Mouse (Mus musculus) ovary, postnatal 36 days (tissue): ENCODE measurements around the gene Chst8.

Experiments
- DNase-seq: peaks from one replicate; pipeline ENCODE4 v3.0.0; 2022; ENCODE audit warnings: low spot score, mixed read lengths

The Chst8 gene

DNA sequence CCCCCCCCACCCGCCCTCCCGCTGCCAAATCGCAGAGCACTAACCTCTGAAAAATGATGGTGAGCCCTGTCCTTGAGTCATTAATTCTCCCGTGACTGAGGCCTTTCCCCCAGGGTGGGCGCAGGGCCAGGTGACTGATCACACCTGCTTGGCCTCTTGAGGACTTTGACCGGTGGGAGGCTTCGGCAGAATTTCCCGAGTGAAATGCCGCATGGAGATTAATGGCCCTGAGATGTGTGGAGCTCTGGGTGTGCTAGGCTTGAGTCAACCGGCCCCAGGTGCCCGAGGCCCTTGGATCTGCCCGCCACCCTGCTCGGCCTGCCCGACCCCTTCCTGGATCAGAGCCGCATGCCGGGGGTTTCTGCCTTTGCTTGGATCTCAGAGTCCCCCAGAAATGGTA lies 144.6 kb downstream of the Chst8 start:
- no peak for DNase-seq

DNA sequence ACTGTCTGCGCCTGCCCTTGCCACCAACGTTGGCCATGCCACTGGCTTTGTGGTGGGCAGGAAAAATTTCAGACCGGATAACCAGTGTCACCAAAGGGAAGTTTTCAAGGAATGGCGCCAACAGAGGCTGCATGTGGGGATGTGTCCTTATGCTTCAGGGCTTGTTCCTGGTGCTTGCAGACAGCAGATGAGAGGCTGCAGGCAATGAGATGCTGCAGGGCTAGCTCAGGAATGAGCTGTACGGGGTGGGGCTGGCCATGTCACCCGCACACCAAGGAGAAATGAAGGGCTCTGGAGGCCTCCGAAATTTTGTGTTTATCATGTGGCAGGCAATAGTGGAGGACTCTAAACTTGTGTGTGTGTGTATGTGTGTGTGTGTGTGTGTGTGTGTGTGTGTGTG lies 149.4 kb downstream of the Chst8 start:
- DNase-seq, result no peak

DNA sequence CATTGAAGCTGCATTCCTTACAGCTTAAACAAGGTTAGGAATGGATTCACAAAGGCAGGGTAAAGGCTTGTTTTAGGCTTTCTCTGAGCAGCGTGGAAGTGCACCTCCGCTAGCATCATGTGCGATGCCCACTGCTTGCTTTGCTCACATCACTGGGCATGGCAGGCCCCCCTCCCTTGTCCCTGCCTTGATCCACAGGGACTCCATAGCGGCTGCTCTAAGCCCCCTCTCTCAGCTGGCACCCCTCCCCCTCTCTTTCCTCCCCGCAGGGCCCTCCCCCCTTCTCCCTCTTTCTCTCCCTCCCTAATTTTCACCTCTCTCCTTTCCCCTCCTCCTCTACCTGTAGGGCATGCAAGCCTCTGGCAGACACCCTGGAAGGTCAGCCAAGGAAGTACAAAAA lies 150.3 kb downstream of the Chst8 start:
- no peak for DNase-seq

DNA sequence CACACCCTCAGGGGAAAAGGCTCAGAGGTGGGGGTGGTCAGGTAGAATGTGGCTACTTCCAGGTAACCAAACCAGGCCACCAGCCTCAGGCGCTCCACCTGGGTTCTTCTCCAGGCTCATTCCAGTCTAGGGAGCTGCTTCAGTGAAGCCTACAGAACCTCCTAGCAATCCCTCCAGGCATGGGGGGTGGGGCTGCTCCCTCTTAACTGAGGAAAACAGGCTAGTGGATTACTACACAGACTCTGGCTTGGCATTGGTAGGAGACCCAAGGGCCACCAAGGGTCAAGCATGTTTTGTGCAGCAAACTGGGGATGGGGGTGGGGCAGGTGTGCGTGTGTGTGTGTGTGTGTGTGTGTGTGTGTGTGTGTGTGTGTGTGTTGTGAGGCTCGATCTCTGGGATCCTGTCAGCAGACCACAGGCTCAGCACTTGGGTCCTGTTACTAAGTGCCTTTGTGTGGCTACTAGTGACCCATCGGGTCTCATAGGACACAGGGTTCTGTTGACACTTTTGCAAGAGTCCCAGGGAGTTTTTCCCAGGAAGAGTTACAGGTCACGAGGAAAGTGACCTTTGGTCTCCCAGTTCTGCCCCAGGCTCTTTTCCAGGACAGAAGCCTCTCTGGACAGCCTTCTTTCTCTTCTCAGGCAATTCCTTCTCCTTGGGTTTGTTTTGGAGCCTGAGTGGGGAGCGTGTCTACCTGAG lies 153.0 kb downstream of the Chst8 start:
- no peak for DNase-seq

DNA sequence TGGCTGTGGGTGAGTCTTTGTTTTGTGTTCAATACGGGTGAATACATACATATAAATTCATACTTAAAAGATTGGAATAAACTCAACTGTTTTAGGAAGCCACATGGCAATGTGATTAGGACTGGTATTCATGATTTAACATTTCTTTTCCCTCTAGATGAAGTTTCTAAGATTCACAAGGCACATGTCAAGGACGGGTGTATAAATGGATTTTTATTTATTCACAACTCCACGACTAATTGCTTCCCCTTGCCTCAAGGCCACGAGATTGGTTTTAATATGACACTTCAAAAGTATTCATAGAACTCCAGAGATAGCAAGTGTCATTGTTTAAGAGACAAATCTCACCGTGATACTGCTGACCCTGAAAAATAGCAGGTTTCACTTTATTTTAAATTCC lies 155.9 kb downstream of the Chst8 start, which contains the start of gene Kctd15:
TSS of gene Kctd15 (minus strand) at position 101 of the 400 bp plus-strand sequence.
- DNase-seq, result no peak

DNA sequence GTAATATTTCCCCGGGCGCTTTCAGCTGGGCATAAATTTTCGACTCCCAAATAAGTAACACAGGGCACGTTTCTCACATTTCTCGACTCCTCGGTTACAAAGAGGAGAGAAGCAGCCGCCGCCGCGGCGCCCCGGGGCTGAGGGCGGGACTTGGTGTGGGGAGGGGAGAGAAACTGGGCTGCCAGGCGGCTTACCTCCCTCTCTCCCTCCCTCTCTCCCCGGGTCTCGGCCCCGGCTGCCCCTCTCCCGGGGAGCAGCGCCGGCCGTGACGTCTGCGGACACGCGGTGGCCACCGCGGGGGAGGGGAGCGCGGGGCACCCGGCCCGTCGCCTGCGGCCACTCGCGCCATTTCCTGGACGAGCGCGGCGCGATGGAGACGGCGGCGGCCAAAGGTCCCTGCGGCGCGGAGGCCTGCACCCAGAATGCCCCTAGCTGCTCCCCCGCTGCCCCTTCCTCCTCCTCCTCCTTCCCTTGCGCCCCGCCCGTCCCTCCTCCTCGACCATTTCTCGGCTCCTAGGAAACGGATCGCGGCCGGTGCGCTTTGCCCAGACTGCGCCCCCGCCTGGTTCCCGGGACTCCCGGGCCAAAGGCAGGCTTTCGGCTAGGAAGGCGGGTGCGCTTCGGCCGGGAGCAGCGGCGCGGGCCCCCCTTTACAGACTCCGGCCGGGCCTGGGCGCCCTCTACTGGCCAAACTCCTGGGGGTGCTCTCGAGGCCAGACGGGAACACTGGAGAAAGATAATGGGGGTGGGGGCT lies 157.2 kb downstream of the Chst8 start:
- DNase-seq, result peak; percentile 92

DNA sequence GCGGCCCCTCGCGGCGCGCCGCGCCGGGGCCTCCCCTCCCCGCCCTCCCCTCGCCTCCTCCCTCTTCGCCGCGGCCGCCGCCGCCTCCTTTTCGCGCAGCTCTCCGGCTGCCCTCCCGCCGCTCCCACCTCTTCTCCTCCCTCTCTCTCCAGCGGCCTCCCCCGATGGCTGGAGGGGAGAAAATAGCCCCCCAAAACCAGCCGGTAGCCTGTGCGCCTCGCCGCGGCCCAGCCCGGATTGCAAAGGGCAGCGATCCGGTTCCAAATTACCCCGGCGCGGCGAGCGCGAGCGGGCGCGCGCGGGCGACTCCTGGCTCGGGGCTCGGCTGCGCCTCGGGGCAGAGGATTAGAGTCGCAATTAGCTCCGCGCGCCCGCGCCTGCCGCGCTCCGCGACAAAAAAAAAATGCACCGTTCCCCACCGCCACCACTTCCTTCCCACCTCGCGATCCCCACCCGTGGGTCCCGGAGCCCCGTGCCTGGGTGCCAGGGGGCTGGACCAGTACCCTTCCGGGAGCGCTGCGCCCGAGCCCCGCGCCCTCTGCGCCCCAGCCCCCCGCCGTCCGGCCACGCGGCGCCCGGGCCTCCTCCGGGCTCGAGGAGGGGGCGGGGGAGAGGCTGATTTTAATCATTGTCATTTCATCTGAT lies 157.9 kb downstream of the Chst8 start:
- peak; percentile 65 for DNase-seq

DNA sequence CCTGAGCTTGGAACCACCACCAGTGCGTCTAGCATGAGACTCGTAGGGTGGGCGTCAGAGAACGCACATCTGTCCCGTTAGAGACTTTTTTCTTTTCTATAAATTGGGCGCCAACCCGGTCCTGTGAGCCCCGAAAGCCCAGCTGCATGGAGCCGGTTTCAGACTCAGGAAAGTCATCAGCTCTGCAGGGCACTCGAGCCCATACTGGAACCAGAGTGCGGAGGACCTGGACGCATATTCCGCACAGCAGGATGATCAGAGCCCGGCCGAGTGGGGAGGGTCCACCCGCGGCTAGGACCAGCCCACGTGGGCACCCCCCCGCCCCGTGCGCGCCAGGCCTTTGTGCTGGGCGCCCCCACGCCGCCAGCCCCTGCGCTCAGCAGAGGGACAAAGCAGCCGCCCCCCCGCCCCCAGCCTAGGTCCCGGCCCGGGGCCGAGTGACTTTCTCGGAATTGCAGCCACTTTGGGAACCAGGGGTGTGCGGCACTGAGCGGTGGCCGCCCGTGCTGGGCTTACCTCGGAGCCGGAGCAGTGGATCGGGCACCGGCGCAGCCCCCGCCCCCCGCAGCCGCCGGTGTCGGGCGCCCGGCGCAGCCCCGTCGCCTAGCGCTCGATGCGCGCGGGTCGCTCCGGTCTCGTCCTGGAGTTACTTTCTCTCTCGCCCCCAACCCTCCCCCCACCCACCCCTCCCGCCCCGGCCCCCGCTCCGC lies 158.6 kb downstream of the Chst8 start:
- peak; percentile 50 for DNase-seq

DNA sequence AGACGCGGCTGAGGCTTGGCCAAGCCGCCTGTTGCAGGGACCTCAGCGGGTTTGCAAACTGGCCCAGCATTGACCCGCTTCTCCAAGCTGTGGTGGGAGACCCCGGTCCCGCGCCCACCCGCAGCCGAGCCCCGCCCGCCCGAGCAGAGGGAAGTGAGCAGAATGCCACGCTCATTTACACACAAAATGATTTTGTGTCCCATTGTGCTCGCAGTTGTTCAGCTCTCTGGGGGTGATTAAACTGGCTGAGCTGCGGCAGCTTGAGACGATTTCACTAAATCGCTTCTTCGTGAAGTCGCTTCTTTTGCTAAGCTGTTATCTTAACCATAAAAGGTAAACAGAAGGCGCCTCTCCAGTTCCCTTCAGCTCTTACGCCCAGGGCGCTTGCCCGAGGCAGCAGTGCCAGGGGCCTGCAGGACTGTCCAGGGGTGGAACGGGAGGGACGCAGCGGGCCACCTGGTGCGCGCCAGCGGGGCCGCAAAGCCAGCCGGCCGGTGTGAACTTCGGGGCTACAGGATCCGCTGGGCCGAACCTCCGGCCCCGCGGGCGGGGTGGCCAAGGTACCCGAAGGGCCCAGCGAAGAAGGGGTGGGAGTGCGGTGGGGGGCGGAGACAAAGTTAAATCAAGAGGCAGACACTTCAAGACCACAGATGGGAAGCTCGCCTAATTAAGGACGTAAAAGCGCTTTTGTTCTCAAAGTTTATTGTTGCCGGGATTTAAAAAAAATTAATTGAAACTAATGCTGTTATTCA lies 159.6 kb downstream of the Chst8 start:
- DNase-seq, result peak; percentile 55

DNA sequence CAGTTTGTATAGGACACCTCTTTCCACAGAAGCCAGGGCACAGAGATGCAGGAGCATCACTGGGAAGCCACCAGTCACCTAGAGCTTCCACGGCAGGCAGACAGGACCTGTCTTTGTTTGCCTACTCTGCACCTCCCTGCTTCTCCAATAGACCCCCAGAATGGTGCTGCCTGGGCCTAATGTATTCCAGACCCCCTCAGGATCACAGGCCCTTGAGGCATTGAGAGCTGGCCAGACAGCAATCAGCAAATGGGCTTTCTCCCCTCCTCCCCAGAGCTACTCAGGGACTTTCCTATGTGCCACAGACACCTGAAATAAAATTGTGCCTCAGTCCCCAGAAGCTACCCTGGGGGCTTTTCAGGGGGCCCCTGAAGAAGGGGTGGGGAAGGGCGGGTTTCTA lies 161.1 kb downstream of the Chst8 start:
- no peak for DNase-seq

DNA sequence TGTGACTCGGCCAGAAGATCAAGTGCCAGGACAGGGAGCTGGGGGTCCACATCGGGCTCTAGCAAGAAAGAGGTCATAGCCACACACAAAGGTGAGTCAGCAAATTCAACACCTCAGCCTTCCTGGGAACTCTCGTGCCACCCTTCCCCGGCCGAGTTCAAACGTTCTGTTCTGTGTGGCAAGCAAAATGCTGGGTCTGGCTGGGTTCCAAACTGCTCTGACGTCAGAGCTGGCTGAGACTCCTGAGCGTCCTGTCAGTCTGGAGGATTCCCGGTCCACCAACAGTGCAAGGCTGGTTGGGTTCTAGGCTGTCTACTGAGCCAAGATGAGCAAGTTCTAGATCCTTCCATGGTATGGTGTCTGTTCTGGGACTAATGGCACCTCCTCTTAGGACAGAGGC lies 165.5 kb downstream of the Chst8 start:
- DNase-seq, result peak; percentile 52

DNA sequence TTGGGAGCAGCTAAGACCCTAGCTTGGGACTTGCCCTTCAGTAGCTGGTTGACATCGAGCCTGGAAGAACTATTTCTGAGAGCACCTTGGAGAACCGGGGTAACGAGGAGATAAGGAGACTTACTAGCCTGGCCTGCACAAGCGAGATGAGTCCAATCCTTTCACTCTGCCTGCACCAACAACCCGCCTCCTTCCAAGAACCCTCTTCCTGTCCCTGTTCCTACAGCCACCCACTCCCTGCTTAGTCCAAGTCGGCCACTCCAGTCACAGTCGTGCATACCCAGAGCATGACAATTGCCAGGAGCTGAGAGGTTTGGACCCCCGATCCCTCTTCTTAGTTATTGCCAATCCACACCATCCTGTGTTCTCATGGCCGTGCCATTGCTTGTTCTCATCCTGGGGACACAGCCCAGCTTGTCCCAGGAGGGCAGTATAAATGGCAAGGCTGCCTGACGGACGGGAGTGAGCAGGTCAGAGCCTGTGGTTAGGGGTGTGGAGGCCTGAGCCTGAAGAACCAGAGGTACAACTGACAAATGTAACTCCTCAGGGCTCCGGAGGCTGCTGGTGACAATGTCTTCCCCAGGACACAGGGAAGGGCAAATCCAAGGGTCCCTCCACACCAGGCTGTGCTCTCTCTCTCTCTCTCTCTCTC lies 166.2 kb downstream of the Chst8 start:
- DNase-seq, result no peak

DNA sequence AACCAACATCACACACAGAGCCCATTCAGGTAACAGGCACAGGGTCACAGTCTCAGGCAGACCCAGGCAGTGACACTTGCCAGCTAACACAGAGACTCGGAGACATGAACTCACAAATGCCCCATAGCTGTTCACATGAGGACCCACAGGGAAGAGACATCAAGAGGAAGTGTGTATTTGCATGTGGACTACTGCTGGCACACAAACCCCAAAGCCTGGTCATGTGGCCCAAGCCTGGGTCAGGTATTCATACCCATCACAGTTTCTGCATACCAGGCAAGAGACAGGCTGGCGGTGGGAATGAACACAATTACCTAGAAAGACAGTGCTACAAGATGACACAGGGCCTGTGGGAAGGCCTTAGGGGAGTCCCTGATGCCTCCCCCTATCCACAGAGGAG lies 166.9 kb downstream of the Chst8 start:
- no peak for DNase-seq

DNA sequence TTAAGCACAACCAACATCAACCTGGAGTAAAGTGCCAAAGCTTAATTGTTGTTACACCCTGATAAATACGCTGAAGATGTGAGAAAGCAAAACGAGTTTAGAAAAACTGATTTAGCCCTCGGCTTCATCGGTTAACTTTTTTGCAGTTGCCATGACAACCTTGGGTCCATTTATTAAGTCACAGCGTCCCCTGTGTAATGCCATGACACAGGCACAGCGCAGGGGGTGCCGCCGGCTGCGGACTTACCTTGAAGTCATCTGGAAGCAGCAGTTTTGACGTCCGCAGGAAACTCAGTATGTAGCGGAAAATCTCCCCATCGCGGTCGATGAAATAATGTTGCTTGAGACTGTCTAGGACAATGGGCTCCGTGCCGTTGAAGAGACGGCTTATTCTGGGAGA lies 167.9 kb downstream of the Chst8 start:
- DNase-seq, result no peak

DNA sequence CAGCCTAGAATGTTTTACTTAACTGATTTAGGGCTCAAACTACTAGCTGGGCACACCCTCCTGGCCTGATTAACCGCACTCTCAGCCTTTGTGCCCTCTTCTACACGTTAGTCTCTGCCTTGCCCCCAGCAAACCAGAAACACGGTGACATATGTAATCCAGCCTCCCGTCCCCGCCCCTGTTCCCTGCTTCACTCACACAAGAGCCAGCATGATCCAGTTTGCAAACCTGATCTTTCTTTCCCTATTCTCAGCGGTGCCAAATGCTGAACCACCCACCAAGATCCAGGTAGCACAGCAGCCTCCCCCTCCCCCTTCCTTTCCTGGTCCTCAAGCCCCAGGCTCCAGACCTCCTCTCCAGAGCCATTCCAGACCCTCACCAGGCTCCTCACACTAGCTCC lies 169.2 kb downstream of the Chst8 start:
- no peak for DNase-seq

DNA sequence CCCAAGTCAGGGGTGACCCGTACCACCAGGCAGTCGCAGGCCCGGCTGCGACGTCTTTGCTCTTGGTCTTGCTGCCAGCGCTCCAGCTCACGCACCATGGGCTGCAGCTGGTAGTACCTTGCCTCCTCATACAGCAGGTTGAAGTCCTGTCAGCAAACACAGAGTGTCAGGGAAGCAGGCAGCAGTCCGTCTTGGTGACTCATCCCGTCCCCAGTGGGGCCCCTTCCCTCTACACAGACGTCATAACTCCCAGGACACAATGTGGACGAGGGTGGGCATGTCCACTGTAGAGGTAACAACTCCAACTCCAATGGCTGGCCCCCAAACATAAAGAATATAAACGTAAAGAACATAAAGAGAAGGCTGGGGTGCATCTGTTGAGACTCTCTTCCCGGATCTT lies 170.5 kb downstream of the Chst8 start:
- no peak for DNase-seq

DNA sequence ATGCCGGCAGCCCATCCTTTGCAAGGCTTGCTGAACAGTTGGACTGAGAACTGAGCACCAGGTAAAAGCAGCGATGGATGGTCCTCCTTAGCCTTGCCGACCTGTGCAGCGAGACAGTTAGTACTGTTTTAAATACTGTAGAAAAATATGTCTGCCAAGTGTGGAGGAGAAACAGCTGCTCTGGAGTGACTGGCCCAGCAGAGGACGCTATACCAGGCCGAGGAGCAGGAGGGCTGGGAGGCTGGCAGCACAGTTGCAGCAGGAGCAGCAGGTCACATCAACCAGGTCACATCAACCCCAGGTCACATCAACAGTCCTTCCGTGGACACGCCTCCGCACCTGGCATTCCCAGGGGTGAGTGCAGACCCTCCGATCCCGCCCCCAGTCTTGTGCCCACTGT lies 172.7 kb downstream of the Chst8 start:
- DNase-seq, result no peak

DNA sequence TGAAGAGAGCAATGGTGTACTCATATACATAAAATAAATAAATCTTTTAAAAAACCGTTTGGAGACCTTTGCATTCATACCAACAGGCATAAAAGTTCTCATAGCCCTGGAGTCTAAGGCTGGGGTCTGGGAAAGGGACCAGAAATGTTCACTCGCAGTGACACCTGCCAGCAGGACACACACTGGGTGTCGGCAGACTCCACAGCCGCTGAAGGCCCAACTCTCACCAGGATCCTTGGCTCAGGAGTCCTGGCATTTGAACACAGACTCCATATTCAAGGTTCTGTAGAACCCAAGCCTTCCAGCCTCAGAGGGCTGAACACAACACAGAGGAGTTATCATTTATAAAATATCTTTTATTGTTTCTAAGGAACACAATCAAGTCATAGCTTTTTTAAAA lies 175.8 kb downstream of the Chst8 start:
- DNase-seq, result no peak

DNA sequence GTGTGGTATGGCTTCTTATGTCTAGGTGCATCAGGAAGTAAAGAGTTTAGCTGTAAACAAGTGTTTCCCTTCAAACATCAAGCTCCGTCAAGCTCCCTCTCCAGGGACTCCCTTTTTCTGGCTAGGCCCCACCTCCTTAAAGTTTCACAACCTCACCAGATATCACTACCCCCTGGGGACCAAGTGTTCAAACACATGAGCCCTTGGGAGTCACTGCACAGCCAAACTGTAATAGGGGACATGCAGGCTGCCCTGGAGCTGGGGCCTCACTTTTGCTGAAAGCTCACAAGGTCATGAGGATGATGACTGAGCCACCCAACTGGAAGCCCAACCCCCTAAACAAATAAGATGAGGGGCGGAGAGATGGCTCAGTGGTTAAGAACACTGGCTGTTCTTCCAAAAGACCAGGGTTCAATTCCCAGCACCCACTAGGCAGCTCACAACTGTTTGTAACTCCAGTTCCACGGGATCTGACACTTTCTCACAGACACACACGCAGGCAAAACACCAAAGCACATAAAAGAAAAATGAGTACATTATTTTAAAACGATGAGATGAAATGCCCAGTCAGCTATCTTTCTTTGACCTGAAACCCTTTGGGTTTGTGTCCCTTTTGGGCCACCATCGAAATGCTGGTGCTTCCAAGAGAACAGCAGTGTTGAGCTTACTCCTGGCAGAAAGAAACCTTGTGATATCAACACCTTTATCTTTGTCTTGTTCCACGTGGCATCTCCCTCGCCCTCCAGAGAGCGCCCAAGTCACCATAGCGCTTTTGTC lies 179.4 kb downstream of the Chst8 start:
- no peak for DNase-seq
